Mouse (Mus musculus) forebrain, embryonic 15.5 days (tissue): ENCODE data around the gene Tmem167. TPM values are rescaled to one million over a fixed set of nuclear protein-coding genes. Genes with fewer than 3 reads are reported as not detected.
A peak's percentile ranks its signal among the peaks of the same experiment; 100 is the strongest.

Experiments used
- ATAC-seq: fragments of 200-750 bp; cut with Nextera tagmentation; replicated peaks from 2 replicates; pipeline ENCODE4 v1.8.0; 2017; ENCODE audit warnings: mild to moderate bottlenecking, moderate TSS enrichment, moderate library complexity
- H3K27ac ChIP-seq: fragments of 300-500 bp; sonication (generic); replicated peaks from 2 replicates; pipeline ENCODE4 v1.5.1; 2015; ENCODE audit warnings: mild to moderate bottlenecking, inconsistent platforms
- H3K27me3 ChIP-seq: fragments of 300-500 bp; sonication (generic); 2 replicates; pipeline ENCODE4 v1.6.1; 2015; ENCODE audit warnings: inconsistent platforms
- H3K36me3 ChIP-seq: fragments of 300-500 bp; sonication (generic); 2 replicates; pipeline ENCODE4 v1.6.1; 2015; ENCODE audit warnings: mild to moderate bottlenecking, inconsistent platforms
- H3K4me1 ChIP-seq: fragments of 300-500 bp; sonication (generic); 2 replicates; pipeline ENCODE4 v1.6.1; 2015; ENCODE audit warnings: inconsistent platforms
- H3K4me2 ChIP-seq: fragments of 300-500 bp; sonication (generic); replicated peaks from 2 replicates; pipeline ENCODE4 v1.6.1; 2015; ENCODE audit warnings: mild to moderate bottlenecking, inconsistent platforms
- H3K4me3 ChIP-seq: fragments of 300-500 bp; sonication (generic); 2 replicates; pipeline ENCODE4 v1.5.1; 2015; ENCODE audit warnings: mild to moderate bottlenecking, inconsistent platforms
- H3K9ac ChIP-seq: fragments of 300-500 bp; sonication (generic); replicated peaks from 2 replicates; pipeline ENCODE4 v1.6.1; 2015; ENCODE audit warnings: mild to moderate bottlenecking, inconsistent platforms
- H3K9me3 ChIP-seq: fragments of 300-500 bp; sonication (generic); 2 replicates; pipeline ENCODE4 v1.6.1; 2016; ENCODE audit warnings: inconsistent platforms
- WGBS: fragments of 180-500 bp; shearing (Covaris S2); methylation state at CpG from one replicate; pipeline ENCODE4 v1.1.7; 2015; ENCODE audit warnings: mixed read lengths; 5-methylcytosine and 5-hydroxymethylcytosine counted together
- polyA plus RNA-seq: library from polyadenylated mRNA; unstranded; fragments of >200 nt; fragmentation: Nextera tagmentation; extraction: Ambion mirVana; gene quantifications from 2 replicates; pipeline ENCODE4 v1.2.1, GENCODE M21; 2015

Gene Tmem167
- polyA plus RNA-seq, 1 experiment from 2014 or later: 47.6 TPM

DNA sequence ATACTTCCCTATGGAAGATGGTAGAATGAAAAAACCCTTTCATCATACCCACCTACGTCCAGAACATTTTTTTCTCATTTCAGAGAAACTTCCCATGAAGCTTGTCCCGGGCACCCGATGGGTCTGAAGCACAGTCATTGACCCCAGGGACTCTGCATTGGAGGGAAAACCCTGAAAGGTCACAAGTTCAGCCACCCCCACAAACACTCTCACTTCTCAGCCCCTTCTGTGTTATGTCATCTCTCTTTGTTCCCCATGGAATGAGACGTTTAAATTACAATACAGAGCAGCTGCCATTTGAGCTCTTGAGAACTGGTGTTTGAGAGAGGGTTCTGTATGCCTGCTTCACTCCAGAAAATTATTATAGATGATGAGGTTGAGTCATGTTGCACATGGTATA is 54.3 kb downstream of the Tmem167 start:
- 25% methylated on average over 4 of the region's 4 CpGs for WGBS

DNA sequence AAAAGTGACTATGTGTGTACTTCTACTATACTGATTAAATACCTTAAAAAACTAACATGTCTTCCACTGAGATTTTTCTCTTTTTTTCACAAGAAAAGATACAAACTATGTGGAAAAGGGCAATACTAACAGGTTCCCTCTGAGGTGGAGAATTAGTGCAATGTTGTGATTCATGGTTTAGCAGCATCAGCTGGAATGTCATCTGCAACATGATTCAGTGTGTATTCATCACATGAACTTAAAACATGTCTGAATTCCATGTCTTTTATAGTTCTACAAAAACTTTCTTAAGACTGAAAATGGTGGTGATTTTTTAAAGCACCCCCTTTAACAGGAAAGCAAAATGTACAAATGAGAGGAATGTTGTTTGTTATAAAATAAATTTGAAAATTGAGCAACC is 63.0 kb downstream of the Tmem167 start:
- H3K4me2 ChIP-seq: no peak overlapping the region
- no peaks in the 10 kb centered on the region for H3K36me3 ChIP-seq
- H3K27me3 ChIP-seq: no peaks in the 10 kb centered on the region
- no peak overlapping the region for H3K4me3 ChIP-seq
- H3K4me1 ChIP-seq: peaks cover 7% of the 10 kb centered on the region
- peak overlapping the region; percentile 69; the same call in 1 of the 2 replicates for H3K27ac ChIP-seq
- no peak for ATAC-seq
- H3K9me3 ChIP-seq: no peaks in the 10 kb centered on the region
- no peak overlapping the region for H3K9ac ChIP-seq

More for the DNA sequence above, 54.3 kb downstream of the Tmem167 start:
- Histone ChIP-seq H3K27ac (no peak overlapping the region), H3K4me2 (no peak overlapping the region), H3K36me3 (no peaks in the 10 kb centered on the region), H3K9ac (no peak overlapping the region), H3K4me1 (no peaks in the 10 kb centered on the region), H3K9me3 (no peaks in the 10 kb centered on the region), H3K27me3 (no peaks in the 10 kb centered on the region), H3K4me3 (no peak overlapping the region)
- no peak for ATAC-seq

DNA sequence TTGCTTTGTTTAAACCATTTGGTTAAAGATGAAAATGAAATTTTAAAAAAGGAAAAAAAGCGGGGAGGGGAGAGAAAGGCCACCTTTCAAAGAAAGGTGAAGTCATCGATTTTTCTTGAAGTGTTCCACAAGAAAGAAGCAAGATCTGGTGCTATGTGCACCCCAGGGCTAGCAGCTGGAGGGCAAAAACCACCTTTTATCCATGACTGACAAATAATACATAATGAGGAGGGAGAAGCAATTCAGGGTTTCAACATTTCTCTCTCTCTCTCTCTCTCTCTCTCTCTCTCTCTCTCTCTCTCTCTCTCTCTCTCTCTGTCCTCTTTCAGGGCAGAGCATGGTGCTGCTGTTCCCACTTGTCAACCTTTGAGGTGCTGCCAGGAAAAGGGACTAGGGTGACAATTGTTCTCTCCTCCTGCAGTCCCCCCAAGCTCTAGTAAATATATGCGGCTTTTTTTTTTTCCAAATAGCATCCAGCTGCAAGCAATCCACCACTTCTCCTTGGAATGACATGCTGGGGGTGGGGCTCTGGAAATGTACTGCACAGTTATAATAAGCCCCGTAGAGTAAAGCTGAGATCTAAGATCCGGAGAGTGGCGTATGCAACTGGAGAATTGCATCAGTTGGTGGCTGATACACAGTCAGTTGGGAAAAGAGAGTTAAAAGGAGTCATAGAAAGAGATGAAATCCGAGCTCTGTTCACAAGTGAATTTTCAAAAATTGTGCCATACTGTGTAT is 63.8 kb downstream of the Tmem167 start:
- 20% methylated on average over 7 of the region's 7 CpGs for WGBS
- Histone ChIP-seq H3K9ac (no peak overlapping the region), H3K4me1 (peaks cover 7% of the 10 kb centered on the region), H3K9me3 (no peaks in the 10 kb centered on the region), H3K27me3 (no peaks in the 10 kb centered on the region), H3K4me3 (no peak overlapping the region), H3K36me3 (no peaks in the 10 kb centered on the region), H3K27ac (peak overlapping the region; percentile 69), H3K4me2 (no peak overlapping the region)
- peak; percentile 97 for ATAC-seq

DNA sequence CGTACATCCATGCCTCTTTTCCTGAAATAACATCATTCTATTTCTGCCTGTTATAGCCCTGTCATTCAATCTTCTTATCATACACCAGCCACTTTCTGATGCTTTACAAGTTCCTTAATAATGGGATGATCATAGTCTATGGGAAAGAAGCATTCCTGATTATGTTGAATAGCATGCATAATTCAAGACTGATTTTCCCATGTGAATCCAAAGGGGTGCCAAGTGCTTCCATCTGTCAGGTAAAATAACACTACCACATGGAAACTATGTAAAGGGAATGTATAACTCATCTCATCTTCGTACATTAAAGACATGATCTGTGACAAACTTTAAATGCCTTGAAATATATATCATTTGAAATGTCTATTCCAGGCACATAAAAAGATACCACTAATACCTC is 75.2 kb downstream of the Tmem167 start:
- Histone ChIP-seq H3K27ac (no peak overlapping the region), H3K4me3 (no peak overlapping the region), H3K9me3 (no peaks in the 10 kb centered on the region), H3K27me3 (no peaks in the 10 kb centered on the region), H3K36me3 (no peaks in the 10 kb centered on the region), H3K9ac (no peak overlapping the region), H3K4me2 (no peak overlapping the region), H3K4me1 (no peaks in the 10 kb centered on the region)
- peak; percentile 32; the same call in 1 of the 2 replicates for ATAC-seq
- 69% methylated on average over 2 of the region's 2 CpGs for WGBS

DNA sequence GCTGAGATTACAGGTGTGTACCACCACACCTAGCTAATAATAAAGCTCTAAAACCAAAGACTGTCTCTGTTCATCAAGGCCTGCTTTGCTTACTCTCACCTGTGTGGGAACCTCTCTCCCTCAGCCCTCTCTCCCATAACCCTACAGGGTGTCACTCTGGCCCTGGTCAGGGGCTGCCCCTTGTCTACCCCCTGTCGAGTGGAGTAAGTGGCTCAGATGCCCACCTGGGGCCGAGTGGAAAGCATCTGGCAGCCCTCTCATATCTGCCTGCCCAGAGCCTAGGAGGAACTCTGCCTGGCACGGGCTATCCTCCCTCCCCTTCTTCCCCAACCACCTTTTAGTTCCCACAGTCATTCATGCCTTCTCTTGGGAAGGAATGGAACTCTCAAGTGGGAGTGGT is 78.1 kb downstream of the Tmem167 start:
- 48% methylated on average over 3 of the region's 3 CpGs for WGBS
- no peaks in the 10 kb centered on the region for H3K27me3 ChIP-seq
- H3K27ac ChIP-seq: no peak overlapping the region
- no peak overlapping the region for H3K4me3 ChIP-seq
- no peaks in the 10 kb centered on the region for H3K36me3 ChIP-seq
- H3K9ac ChIP-seq: no peak overlapping the region
- no peak overlapping the region for H3K4me2 ChIP-seq
- no peak for ATAC-seq
- no peaks in the 10 kb centered on the region for H3K4me1 ChIP-seq
- H3K9me3 ChIP-seq: no peaks in the 10 kb centered on the region

DNA sequence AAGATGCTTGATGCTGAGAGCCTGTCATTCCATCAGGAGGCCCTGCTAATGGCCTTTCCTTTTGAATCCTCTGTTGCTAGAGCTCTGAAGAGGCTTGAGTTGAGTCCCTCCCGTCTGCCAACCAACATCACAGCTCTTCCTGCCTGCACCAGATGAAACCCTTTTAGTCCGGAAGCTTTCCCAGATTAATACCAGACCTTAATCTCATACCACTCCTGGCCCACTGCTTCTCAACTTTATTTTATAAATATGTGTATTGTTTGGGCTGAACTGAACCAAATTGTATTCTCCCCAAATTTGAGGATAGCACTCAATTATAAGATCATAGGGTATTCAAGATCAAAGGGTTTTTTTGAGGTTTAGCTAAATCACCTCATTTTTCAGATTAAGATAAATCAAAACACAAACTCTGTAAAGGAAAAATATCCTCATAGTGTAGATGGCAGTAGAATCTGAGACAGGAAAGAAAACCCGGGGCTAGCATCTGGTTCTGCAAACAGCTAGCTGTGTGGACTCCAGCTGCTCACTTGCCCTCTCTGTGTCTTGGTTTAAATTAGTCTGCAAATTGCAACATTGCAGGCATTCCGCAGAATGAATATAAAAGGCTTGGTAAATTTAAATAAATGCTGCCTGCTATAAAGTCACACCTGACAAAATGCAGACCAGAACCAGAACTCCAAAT is 81.3 kb downstream of the Tmem167 start:
- H3K27me3 ChIP-seq: no peaks in the 10 kb centered on the region
- 30% methylated on average over 4 of the region's 4 CpGs for WGBS
- no peaks in the 10 kb centered on the region for H3K9me3 ChIP-seq
- H3K9ac ChIP-seq: no peak overlapping the region
- ATAC-seq: no peak
- H3K4me2 ChIP-seq: no peak overlapping the region
- H3K27ac ChIP-seq: no peak overlapping the region
- H3K4me1 ChIP-seq: no peaks in the 10 kb centered on the region
- no peak overlapping the region for H3K4me3 ChIP-seq
- H3K36me3 ChIP-seq: no peaks in the 10 kb centered on the region

DNA sequence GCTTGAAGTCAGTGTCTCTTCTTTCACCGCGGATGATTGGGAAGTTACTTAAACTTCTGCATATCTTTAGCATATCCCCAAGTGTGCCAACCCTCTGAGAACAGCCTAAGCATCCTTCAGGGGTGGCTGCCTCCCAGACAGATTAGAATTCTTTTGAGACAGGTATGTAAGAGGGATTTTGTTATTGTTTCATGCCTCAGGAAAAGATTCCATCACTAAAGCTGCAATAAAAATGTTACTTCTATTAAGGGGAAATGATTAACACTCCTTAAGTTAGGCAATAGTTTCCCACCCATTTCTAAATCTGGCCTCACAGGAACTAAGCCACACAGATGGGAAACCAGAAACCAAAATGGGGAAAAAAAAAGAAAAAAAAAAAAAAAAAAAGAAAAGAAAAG is 81.9 kb downstream of the Tmem167 start:
- 28% methylated on average over 2 of the region's 2 CpGs for WGBS
- Histone ChIP-seq H3K9ac (no peak overlapping the region), H3K4me2 (no peak overlapping the region), H3K4me3 (no peak overlapping the region), H3K27ac (no peak overlapping the region), H3K27me3 (no peaks in the 10 kb centered on the region), H3K36me3 (no peaks in the 10 kb centered on the region), H3K4me1 (no peaks in the 10 kb centered on the region), H3K9me3 (no peaks in the 10 kb centered on the region)
- no peak for ATAC-seq

DNA sequence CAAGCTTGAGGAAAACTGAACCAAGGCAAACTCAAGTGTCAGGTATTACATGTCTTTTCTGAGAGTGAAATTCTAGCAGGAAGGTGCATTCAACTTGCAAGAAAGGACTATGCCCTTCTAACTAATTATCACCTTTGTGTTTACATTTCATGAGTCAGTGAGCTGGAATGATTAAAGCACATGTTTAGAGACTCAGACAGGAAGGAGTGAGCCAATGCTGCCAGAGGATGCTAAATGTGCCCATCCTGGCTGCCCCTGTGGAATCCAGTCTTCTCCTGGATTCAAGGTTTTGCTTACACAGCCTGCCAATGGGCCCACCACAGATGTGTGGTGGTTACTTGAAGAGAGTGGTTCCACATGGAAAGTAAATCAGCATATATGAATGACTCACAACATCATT is 82.5 kb downstream of the Tmem167 start:
- Histone ChIP-seq H3K9ac (no peak overlapping the region), H3K4me3 (no peak overlapping the region), H3K36me3 (no peaks in the 10 kb centered on the region), H3K27me3 (no peaks in the 10 kb centered on the region), H3K4me2 (no peak overlapping the region), H3K9me3 (no peaks in the 10 kb centered on the region), H3K27ac (no peak overlapping the region), H3K4me1 (no peaks in the 10 kb centered on the region)
- ATAC-seq: no peak; the same call in 1 of the 2 replicates

DNA sequence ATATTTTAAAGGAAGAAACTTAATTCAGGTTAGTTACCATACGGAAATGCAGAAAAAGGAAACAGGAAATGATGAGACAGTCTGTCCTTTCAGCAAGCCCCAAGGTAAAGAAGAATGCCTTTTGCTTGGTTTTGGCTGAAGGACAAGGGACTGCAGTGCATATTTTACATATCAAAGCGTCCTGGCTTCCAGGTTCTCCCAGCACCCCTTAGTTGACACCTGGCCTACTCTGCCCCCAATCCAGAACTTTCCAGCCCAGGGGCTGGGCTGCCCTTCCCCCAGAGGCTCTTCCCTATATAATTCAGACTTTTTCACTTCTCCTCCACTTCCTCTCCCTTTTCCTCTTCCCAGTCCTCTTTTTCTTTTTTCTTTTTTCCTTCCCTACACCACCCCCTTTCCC is 86.7 kb downstream of the Tmem167 start:
- no peak overlapping the region for H3K27ac ChIP-seq

DNA sequence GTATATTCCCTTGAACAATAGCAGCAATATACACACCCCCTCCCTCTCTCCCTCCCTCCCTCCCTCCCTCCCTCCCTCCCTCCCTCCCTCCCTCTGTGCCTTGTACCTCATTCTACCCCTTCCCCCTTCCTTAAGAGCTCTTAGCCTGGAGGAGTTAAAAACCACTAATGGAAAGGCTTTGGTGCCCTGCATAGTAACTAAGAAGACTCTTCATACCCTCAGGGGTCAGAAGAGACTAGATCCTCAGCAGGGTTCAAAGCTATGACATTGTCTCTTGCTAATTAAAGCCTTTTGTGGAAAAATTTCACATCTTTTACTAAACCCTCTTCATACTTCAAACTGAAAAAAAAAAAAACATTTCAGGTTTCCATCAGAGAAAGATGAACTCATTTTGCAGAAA is 93.3 kb downstream of the Tmem167 start:
- H3K9me3 ChIP-seq: no peaks in the 10 kb centered on the region
- H3K9ac ChIP-seq: no peak overlapping the region
- no peaks in the 10 kb centered on the region for H3K36me3 ChIP-seq
- no peaks in the 10 kb centered on the region for H3K4me1 ChIP-seq
- H3K27ac ChIP-seq: no peak overlapping the region
- no peaks in the 10 kb centered on the region for H3K27me3 ChIP-seq
- no peak overlapping the region for H3K4me3 ChIP-seq
- no peak for ATAC-seq
- no peak overlapping the region for H3K4me2 ChIP-seq

More for the DNA sequence above, 86.7 kb downstream of the Tmem167 start:
- no peak overlapping the region for H3K9ac ChIP-seq
- H3K4me1 ChIP-seq: no peaks in the 10 kb centered on the region
- H3K4me2 ChIP-seq: no peak overlapping the region
- H3K36me3 ChIP-seq: no peaks in the 10 kb centered on the region
- ATAC-seq: no peak
- H3K4me3 ChIP-seq: no peak overlapping the region
- H3K9me3 ChIP-seq: no peaks in the 10 kb centered on the region
- H3K27me3 ChIP-seq: no peaks in the 10 kb centered on the region
- WGBS: 80% methylated on average over 2 of the region's 2 CpGs

DNA sequence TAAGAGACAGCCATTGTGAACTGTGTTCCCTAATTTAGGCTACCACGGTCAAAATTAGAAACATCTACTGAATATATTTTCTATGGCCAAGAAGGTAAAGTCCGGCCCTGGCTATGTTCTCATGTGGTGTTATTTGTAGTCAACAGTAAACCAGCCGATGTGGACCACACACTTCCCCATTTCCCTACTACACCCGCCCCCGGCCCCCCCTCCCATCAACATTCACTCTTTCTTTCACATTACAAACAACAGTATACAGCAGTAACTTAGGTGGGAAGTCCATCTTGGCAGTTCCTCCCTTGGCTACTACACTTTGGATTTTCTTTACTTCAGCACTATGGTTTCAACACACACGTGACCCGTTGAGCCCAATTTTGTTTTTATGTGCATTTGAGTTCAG is 94.6 kb downstream of the Tmem167 start:
- Histone ChIP-seq H3K36me3 (no peaks in the 10 kb centered on the region), H3K4me3 (no peak overlapping the region), H3K4me1 (no peaks in the 10 kb centered on the region), H3K27ac (no peak overlapping the region), H3K9me3 (no peaks in the 10 kb centered on the region), H3K27me3 (no peaks in the 10 kb centered on the region), H3K9ac (no peak overlapping the region), H3K4me2 (no peak overlapping the region)
- no peak for ATAC-seq
- 87% methylated on average over 7 of the region's 7 CpGs for WGBS

DNA sequence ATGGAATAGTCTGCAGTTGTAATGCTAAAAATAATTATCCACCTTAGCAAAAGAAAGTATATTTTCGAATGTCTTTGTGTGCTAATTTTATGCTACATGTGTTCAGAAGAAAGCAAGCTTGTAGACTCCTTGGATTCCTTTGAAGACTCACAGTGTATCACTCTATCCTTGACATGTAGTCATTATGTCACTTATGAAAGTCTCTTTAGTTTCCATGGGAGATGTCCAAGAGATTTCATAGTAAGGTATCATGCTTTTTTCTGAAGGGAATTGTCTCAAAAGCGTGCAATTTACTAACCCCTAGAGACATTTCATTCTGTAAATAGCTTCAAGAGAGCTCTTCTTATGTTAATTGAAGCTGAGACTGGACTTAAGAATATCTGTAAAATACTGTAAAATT is 97.8 kb downstream of the Tmem167 start:
- Histone ChIP-seq H3K4me3 (no peak overlapping the region), H3K27me3 (no peaks in the 10 kb centered on the region), H3K4me1 (no peaks in the 10 kb centered on the region), H3K9me3 (no peaks in the 10 kb centered on the region), H3K9ac (no peak overlapping the region), H3K27ac (no peak overlapping the region), H3K36me3 (no peaks in the 10 kb centered on the region), H3K4me2 (no peak overlapping the region)
- WGBS: 34% methylated on average over 2 of the region's 2 CpGs
- ATAC-seq: no peak

DNA sequence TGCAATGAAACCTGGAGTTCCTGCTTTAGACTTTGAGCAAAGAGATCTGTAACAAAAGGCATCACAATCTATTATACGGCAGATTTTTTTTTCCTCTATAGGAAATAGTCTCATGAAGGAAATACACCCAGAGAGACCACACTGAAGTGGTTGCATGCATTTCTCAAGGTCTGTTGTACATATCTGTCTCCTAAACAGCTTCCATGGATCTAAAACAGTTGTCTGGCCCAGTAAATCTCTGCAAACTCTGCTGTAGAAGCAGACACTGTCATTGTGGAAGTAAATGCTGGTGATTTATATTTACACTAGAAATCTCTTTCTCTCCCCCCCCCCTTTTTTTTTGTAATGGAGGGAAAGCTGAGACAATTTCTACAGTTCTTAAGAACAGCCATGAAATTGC is 99.1 kb downstream of the Tmem167 start:
- Histone ChIP-seq H3K4me1 (no peaks in the 10 kb centered on the region), H3K4me3 (no peak overlapping the region), H3K9me3 (no peaks in the 10 kb centered on the region), H3K27me3 (no peaks in the 10 kb centered on the region), H3K36me3 (no peaks in the 10 kb centered on the region), H3K4me2 (no peak overlapping the region), H3K27ac (no peak overlapping the region), H3K9ac (no peak overlapping the region)
- 29% methylated on average over 1 of the region's 1 CpGs for WGBS
- no peak for ATAC-seq
